Mouse (Mus musculus) stomach, postnatal 0 days (tissue): ENCODE measurements around the gene Acsl1.

Experiments
- CTCF ChIP-seq: IDR thresholded peaks from 2 replicates; pipeline ENCODE4 v1.5.1; 2016; ENCODE audit warnings: antibody characterized with exemption, low read depth, mild to moderate bottlenecking, moderate library complexity
- EP300 ChIP-seq: optimal IDR thresholded peaks from 2 replicates; pipeline ENCODE3; 2016; ENCODE audit warnings: antibody characterized with exemption

- TF ChIP-seq CTCF (no peak), EP300 (no peak)
Measured at GRCm38 (mm10) chr8:46509474-46509873, 38.6 kb downstream of the Acsl1 start.
